19 mouse cellular contexts compared by ENCODE assay signal in genomic region chr16:72585160-72585813, GRCm38 (mm10).
A peak's percentile ranks its signal among the peaks of the same experiment; 100 is the strongest.
DNase-seq lines count a peak whose midpoint lies in the region; ATAC-seq and TF ChIP-seq lines count a peak whose summit lies in the region.
"Had no signal": no experiment of that assay in that cellular context is flagged by ENCODE, and none has a peak within 500 bp of the region (broad histone marks: within the 10 kb centered on the region; RNA-seq: fewer than 3 reads in every experiment).

No protein-coding gene starts in this region.

- WGBS in neural tube, embryonic 12.5 days, result 27% methylated on average over 3 of the region's 3 CpGs
- WGBS in hindbrain, postnatal 0 days, result 39% methylated on average over 3 of the region's 3 CpGs

- DNase-seq in cerebellum, postnatal 14 days, result peak; percentile 54 to 60
- no peak for DNase-seq in cerebellum, adult 9-10 months
- no peak for DNase-seq in neural tube, embryonic 10.5 days (ENCODE audit: extremely low spot score, low spot score)
- peak; percentile 48 for DNase-seq in hindbrain, postnatal 0 days (ENCODE audit: low spot score)
- DNase-seq in thymus, postnatal 10 days (ENCODE audit: low spot score in 2 of 2), result no peak
- DNase-seq in c-Kit-positive CD71-positive TER-119-positive erythroid progenitor cells, embryonic 14.5 days (ENCODE audit: low spot score), result no peak
- DNase-seq: adrenal gland, postnatal 25 days; gastrocnemius, adult 2 months; heart, adult 11 months; retina, postnatal 1 day; thymus, adult 18-20 months had no signal

- H3K4me1 ChIP-seq in neural tube, embryonic 12.5 days, result no peaks in the 10 kb centered on the region; the same call in 1 of the 2 replicates
- no peaks in the 10 kb centered on the region for H3K4me1 ChIP-seq in hindbrain, postnatal 0 days (ENCODE audit: insufficient read depth, low read length)
- H3K4me1 ChIP-seq: embryonic facial prominence, embryonic 13.5 days; intestine, embryonic 15.5 days; megakaryocyte, embryonic 14.5 days had no signal

- H3K9ac ChIP-seq in neural tube, embryonic 12.5 days, result no peak overlapping the region
- no peak overlapping the region for H3K9ac ChIP-seq in hindbrain, postnatal 0 days (replicated peaks; ENCODE audit: low read length)
- H3K9ac ChIP-seq: embryonic facial prominence, embryonic 13.5 days; intestine, embryonic 15.5 days; limb, embryonic 13.5 days had no signal

- TF ChIP-seq CTCF in hindbrain, postnatal 0 days (IDR thresholded peaks at IDR 0.05; ENCODE audit: low read depth), result no peak

- no peaks in the 10 kb centered on the region for H3K27me3 ChIP-seq in neural tube, embryonic 12.5 days (replicated peaks)
- no peaks in the 10 kb centered on the region for H3K27me3 ChIP-seq in hindbrain, postnatal 0 days (ENCODE audit: insufficient read depth, low read length)
- H3K27me3 ChIP-seq: embryonic facial prominence, embryonic 13.5 days; intestine, embryonic 15.5 days; limb, embryonic 13.5 days; megakaryocyte, embryonic 14.5 days had no signal

- H3K36me3 ChIP-seq in neural tube, embryonic 12.5 days, result no peaks in the 10 kb centered on the region
- no peaks in the 10 kb centered on the region for H3K36me3 ChIP-seq in hindbrain, postnatal 0 days (ENCODE audit: insufficient read depth, low read length)
- H3K36me3 ChIP-seq: embryonic facial prominence, embryonic 13.5 days; intestine, embryonic 15.5 days; limb, embryonic 13.5 days had no signal

- H3K4me2 ChIP-seq in neural tube, embryonic 12.5 days (replicated peaks), result no peak overlapping the region
- no peak overlapping the region for H3K4me2 ChIP-seq in hindbrain, postnatal 0 days (ENCODE audit: low read depth, low read length)
- H3K4me2 ChIP-seq: embryonic facial prominence, embryonic 13.5 days; intestine, embryonic 15.5 days; limb, embryonic 13.5 days had no signal

- H3K4me3 ChIP-seq in neural tube, embryonic 12.5 days, result no peak overlapping the region
- H3K4me3 ChIP-seq in hindbrain, postnatal 0 days (ENCODE audit: low read length), result no peak overlapping the region
- H3K4me3 ChIP-seq: embryonic facial prominence, embryonic 13.5 days; gastrocnemius, adult 2 months; intestine, embryonic 15.5 days; layer of hippocampus, adult 2 months; left cerebral cortex, adult 2 months; limb, embryonic 13.5 days; megakaryocyte, embryonic 14.5 days had no signal

- H3K9me3 ChIP-seq in neural tube, embryonic 12.5 days, result no peaks in the 10 kb centered on the region
- H3K9me3 ChIP-seq in hindbrain, postnatal 0 days (ENCODE audit: low read length), result no peaks in the 10 kb centered on the region
- H3K9me3 ChIP-seq: embryonic facial prominence, embryonic 13.5 days; intestine, embryonic 15.5 days; limb, embryonic 13.5 days; megakaryocyte, embryonic 14.5 days had no signal

- H3K27ac ChIP-seq in neural tube, embryonic 12.5 days, result no peak overlapping the region
- no peak overlapping the region for H3K27ac ChIP-seq in hindbrain, postnatal 0 days
- H3K27ac ChIP-seq: embryonic facial prominence, embryonic 13.5 days; gastrocnemius, adult 2 months; intestine, embryonic 15.5 days; layer of hippocampus, adult 2 months; left cerebral cortex, adult 2 months; limb, embryonic 13.5 days had no signal

- ATAC-seq in neural tube, embryonic 12.5 days (ENCODE audit: low FRiP score, low read depth), result peak; percentile 68; the same call in 1 of the 2 replicates
- ATAC-seq in hindbrain, postnatal 0 days, result peak; percentile 89
- no peak for ATAC-seq in monocyte, adult 5-6 weeks (replicated peaks; ENCODE audit: insufficient number of reproducible peaks, low FRiP score, low TSS enrichment, poor library complexity, severe bottlenecking)
- ATAC-seq: intestine, embryonic 15.5 days had no signal

Comparison
In these comparisons a context has a peak if more than half of its experiments do, and no peak if none do; other contexts are left out.
1. DNase-seq: peak in cerebellum, postnatal 14 days (2 of 2) and hindbrain, postnatal 0 days (single experiment); none in cerebellum, adult 9-10 months (single experiment), neural tube, embryonic 10.5 days (single experiment), thymus, postnatal 10 days (0 of 2) and c-Kit-positive CD71-positive TER-119-positive erythroid progenitor cells, embryonic 14.5 days (single experiment).